Mouse (Mus musculus) liver, embryonic 18 days (tissue): Measurements from ENCODE around the gene Pus3. TPM values are rescaled to one million over a fixed set of nuclear protein-coding genes. Genes with fewer than 3 reads are reported as not detected.

Experiments
- polyA plus RNA-seq: library from polyadenylated mRNA; depleted of rRNA; stranded (reverse); fragments of >200 nt; gene quantifications from 2 replicates; pipeline ENCODE4 v1.2.3, GENCODE M21; 2012; rRNA removed

The Pus3 gene
- 5.3 and 5.6 TPM in 2 replicates for polyA plus RNA-seq

GRCm38 (mm10) chr9:35558257-35559008 is at the start of gene Pus3, which contains the start of gene Ddx25:
Gene Pus3, plus strand, starts transcription at chr9:35558595.
Gene Ddx25, minus strand, starts transcription at chr9:35558528.

GRCm38 (mm10) chr9:35518169-35518568 is 40.2 kb upstream of the Pus3 start, which contains the start of gene Gm1113:
Gene Gm1113, minus strand, starts transcription at chr9:35518269.

GRCm38 (mm10) chr9:35569571-35570534 is 11.5 kb downstream of the Pus3 start, which contains the start of the genes Pate2 and Hyls1:
Gene Pate2, plus strand, starts transcription at chr9:35570284.
Gene Hyls1, minus strand, starts transcription at chr9:35570398.

GRCm38 (mm10) chr9:35611841-35612240 is 53.4 kb downstream of the Pus3 start, which contains the start of gene Pate4:
Gene Pate4, minus strand, starts transcription at chr9:35611941.

Other genes with a start within 250 kb of the Pus3 start
- gene Cdon, start 137.5 kb upstream of the Pus3 start, polyA plus RNA-seq = 0.55 and 0.58 TPM in 2 replicates
- gene Gm1113, start 40.3 kb upstream of the Pus3 start, polyA plus RNA-seq = not detected in 2 replicates
- gene Ddx25, start 67 bp upstream of the Pus3 start, polyA plus RNA-seq = 0.08 and 0.10 TPM in 2 replicates
- gene Pate2, start 11.7 kb downstream of the Pus3 start, polyA plus RNA-seq = 0.03 and 0.08 TPM in 2 replicates
- gene Hyls1, start 11.8 kb downstream of the Pus3 start, polyA plus RNA-seq = 2.3 and 2.5 TPM in 2 replicates
- gene Pate4, start 53.3 kb downstream of the Pus3 start, polyA plus RNA-seq = not detected in 2 replicates
- not detected in 2 replicates for gene Pate3, start 89.6 kb downstream of the Pus3 start, polyA plus RNA-seq
- gene Pate1, start 128.8 kb downstream of the Pus3 start, polyA plus RNA-seq = not detected in 2 replicates
- not detected in 2 replicates for gene Gm17677, start 182.5 kb downstream of the Pus3 start, polyA plus RNA-seq
- gene Gm17727, start 219.5 kb downstream of the Pus3 start, polyA plus RNA-seq = not detected in 2 replicates
- gene Gm27235, start 231.5 kb downstream of the Pus3 start, polyA plus RNA-seq = not detected in 2 replicates
- gene D730048I06Rik, start 231.5 kb downstream of the Pus3 start, polyA plus RNA-seq = not detected in 2 replicates